Mouse (Mus musculus): ENCODE results near the gene Chst14. TPM values are rescaled to one million over a fixed set of nuclear protein-coding genes. Genes with fewer than 3 reads are reported as not detected.

The Chst14 gene
- polyA plus RNA-seq, 1 experiment from 2014 or later: 6.6 TPM

DNA sequence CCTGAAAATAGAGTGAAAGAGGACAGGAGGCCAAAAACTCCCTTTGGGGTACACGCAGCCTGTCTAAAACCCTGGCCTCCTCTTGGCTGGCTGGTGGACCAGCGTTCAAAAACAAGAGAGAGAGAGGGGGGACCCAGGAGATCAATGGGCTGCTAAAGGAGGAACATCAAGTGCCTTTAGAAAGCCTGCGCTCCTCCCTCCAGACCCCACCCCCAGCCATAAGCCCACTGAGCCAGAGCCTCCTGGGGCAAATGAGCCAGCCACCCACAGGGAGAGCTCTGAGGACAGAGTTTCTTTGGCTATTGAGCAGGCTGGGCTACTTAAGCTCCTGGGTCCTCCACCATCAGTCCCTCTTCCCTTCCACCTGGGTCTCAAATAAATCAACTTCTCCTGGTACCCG, 27.5 kb upstream of the Chst14 start:
- peaks cover 53% of the 10 kb centered on the region for H3K27me3 ChIP-seq
- H3K9me3 ChIP-seq: no peaks in the 10 kb centered on the region
- no peak overlapping the region for H3K27ac ChIP-seq (replicated peaks)
- no peak overlapping the region for H3K4me3 ChIP-seq
- 6% methylated on average over 4 of the region's 4 CpGs for WGBS
- no peak overlapping the region for H3K9ac ChIP-seq (replicated peaks)
- ATAC-seq (replicated peaks): no peak
- no peak overlapping the region for H3K4me2 ChIP-seq (replicated peaks)
- H3K36me3 ChIP-seq: no peaks in the 10 kb centered on the region
- H3K4me1 ChIP-seq: peaks cover 44% of the 10 kb centered on the region

GRCm38 (mm10) chr2:118899306-118899705, 27.0 kb upstream of the Chst14 start:
- H3K4me1 ChIP-seq: peaks cover 50% of the 10 kb centered on the region
- H3K36me3 ChIP-seq: no peaks in the 10 kb centered on the region
- H3K4me3 ChIP-seq: no peak overlapping the region
- peaks cover 53% of the 10 kb centered on the region for H3K27me3 ChIP-seq
- no peak overlapping the region for H3K4me2 ChIP-seq (replicated peaks)
- H3K9ac ChIP-seq (replicated peaks): no peak overlapping the region
- 11% methylated on average over 7 of the region's 7 CpGs for WGBS
- H3K27ac ChIP-seq (replicated peaks): no peak overlapping the region
- H3K9me3 ChIP-seq: no peaks in the 10 kb centered on the region
- ATAC-seq (replicated peaks): no peak

GRCm38 (mm10) chr2:118899981-118900825, 26.1 kb upstream of the Chst14 start, which contains the start of gene Bahd1:
TSS of gene Bahd1 (plus strand) at chr2:118900377.
- ATAC-seq (replicated peaks): no peak
- Histone ChIP-seq H3K9ac (replicated peaks) (peak within 1 kb of the TSS; percentile 45), H3K4me2 (replicated peaks) (peak within 1 kb of the TSS; percentile 99), H3K4me1 (peaks cover 59% of the 10 kb centered on the region), H3K4me3 (peak within 1 kb of the TSS; percentile 99), H3K27ac (replicated peaks) (0 out of 2 replicates have a peak within 1 kb of the TSS, but pooled peaks have one; percentile 87), H3K9me3 (no peaks in the 10 kb centered on the region), H3K36me3 (no peaks in the 10 kb centered on the region), H3K27me3 (peaks cover 47% of the 10 kb centered on the region)
- WGBS: under 1% methylated on average over 32 of the region's 32 CpGs

- Histone ChIP-seq H3K9me3 (no peaks in the 10 kb centered on the region), H3K4me1 (peaks cover 64% of the 10 kb centered on the region), H3K27ac (replicated peaks) (no peak overlapping the region), H3K9ac (replicated peaks) (peak overlapping the region; percentile 45), H3K36me3 (no peaks in the 10 kb centered on the region), H3K4me2 (replicated peaks) (peak overlapping the region; percentile 99), H3K27me3 (peaks cover 41% of the 10 kb centered on the region), H3K4me3 (peak overlapping the region; percentile 99)
- 0% methylated on average over 11 of the region's 11 CpGs for WGBS
- ATAC-seq (replicated peaks): no peak; the same call in 1 of the 2 replicates
Observed at GRCm38 (mm10) chr2:118900826-118901140, 25.5 kb upstream of the Chst14 start.

DNA sequence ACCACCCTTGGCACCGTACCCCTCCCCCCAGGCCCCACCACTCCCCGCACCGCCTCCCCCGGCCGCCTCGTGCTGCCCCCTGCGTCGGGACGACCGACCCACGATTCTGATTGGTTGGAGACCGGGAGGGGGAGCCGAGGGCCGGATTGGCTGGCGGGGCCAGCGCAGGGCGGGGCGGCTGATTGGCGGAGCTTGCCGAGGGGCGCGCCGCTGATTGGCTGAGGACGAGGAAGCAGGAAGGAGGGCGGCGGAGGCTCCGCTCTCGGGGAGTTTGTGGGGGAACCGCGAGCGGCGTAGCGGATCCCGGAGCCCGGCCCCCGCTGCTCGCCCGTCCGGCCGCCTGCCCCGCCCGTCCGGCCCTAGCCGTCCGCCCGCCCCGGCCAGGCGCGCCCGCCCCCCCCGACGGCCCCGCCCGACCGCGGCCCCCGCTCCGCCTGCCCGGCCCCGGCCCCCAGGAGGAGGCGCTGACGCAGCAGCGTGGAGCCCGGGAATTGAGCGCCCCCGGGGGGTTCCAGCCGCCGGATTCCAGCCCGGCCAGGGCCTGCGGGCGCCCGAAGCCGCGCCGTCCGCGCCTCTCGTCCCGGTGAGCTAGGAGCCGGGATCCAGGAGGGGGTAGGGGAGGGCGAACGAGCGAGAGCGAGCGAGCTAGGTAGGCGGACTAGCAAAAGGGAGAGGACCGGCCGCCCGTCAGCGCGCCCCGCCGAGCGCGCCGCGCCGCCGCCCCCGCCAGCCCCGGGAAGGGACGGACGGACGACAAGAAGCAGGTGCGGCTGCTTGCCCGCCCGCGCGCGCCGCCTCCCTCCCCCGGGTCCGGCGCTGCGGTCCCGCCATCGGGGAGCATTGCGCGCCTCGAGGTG, 24.9 kb upstream of the Chst14 start:
- peak overlapping the region; percentile 99 for H3K4me2 ChIP-seq (replicated peaks)
- H3K36me3 ChIP-seq: no peaks in the 10 kb centered on the region
- no peaks in the 10 kb centered on the region for H3K9me3 ChIP-seq
- under 1% methylated on average over 79 of the region's 120 CpGs for WGBS
- H3K4me3 ChIP-seq: peak overlapping the region; percentile 99
- peaks cover 35% of the 10 kb centered on the region for H3K27me3 ChIP-seq
- peak overlapping the region; percentile 87 for H3K9ac ChIP-seq (replicated peaks)
- H3K27ac ChIP-seq (replicated peaks): peak overlapping the region; percentile 87
- peak; percentile 91 for ATAC-seq (replicated peaks)
- H3K4me1 ChIP-seq: peaks cover 65% of the 10 kb centered on the region

DNA sequence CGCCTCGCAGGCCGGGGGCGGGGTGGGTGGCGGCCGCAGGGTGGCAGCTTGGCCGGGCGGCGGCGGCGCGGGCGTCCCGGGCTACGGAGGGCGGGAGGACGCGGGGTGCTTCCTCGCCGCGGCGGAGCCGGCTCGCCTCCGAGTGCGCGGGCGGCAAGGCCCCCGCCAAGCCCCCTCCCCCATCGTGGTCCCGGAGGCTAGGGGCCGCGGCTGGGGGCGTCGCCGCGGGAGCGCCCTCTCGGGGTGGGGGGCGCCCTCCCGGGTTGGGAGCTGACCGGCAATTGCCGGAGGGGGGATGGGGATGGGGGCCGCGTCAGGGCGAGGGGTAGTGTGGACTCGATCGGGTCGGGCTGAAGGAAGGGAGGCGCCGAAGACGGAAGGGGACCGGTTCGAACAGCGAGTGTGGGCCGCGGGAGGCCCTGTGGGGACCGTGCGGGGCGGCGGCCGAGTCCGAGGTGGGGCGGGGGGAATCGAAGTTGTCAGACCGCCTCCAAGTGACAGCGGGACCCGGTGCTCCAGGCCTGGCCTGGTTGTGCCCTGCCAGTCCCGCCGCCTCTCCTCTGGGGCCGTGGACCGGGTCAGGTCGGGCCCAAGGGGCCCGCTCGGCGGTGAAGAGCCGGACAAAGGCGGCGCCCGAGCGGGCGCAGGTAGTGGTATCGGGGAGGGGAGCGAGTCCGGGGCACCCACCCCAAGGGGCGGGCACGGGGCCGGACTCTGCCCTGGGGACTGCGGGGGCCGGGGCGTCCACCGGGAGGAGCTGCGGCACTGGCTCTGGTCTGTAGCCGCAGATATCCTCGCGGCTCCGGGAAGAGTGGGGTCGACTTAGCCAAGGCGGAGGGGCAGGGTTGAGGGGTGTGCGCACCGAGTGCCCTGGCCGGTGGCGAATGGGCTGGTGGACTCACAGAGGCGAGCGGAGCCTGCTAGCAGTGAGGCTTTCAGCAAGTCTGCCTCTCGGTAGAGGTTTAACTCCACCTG, 24.0 kb upstream of the Chst14 start:
- Histone ChIP-seq H3K9ac (replicated peaks) (peak overlapping the region; percentile 87), H3K4me3 (peak overlapping the region; percentile 99), H3K4me2 (replicated peaks) (peak overlapping the region; percentile 99), H3K27me3 (peaks cover 26% of the 10 kb centered on the region), H3K27ac (replicated peaks) (peak overlapping the region; percentile 87), H3K4me1 (peaks cover 56% of the 10 kb centered on the region), H3K9me3 (no peaks in the 10 kb centered on the region), H3K36me3 (no peaks in the 10 kb centered on the region)
- WGBS: under 1% methylated on average over 95 of the region's 106 CpGs
- ATAC-seq (replicated peaks): peak; percentile 19

GRCm38 (mm10) chr2:118903333-118903741, 23.0 kb upstream of the Chst14 start:
- WGBS: 11% methylated on average over 10 of the region's 10 CpGs

DNA sequence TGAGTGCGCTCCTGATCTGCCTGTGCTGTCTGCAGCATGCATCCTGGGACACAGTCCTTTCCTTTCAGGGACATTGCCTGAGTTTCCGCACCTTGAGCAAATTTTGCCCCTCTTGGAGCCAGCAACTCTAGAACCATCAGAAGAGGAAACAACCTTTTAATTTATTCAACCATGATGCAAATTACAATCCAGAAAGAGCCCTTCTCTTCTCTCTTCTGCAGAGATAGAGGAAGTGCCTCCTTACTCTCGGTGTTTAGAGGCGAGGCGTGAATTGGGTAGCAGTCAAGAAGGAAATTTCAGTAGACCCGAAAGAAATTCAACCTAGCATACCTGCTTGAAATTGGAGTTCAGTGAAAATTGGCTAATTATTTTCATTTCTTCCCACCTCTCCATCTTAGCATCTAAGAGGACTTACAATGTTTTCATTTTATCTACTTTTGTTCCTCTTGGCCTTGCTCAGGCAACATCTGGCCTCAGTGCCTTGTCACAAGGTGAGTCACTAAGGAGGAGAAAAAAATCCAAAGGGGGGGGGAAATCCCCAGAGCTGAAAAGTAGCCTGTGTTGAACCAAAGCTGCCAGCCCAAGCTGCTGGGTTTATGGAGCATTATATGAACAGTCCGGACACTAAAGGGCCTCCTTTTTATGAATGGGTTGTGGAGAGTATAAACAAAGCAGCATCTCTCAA, 20.7 kb upstream of the Chst14 start:
- no peak overlapping the region for H3K4me3 ChIP-seq
- 70% methylated on average over 7 of the region's 7 CpGs for WGBS
- H3K4me2 ChIP-seq (replicated peaks): no peak overlapping the region
- ATAC-seq (replicated peaks): no peak
- no peaks in the 10 kb centered on the region for H3K9me3 ChIP-seq
- no peaks in the 10 kb centered on the region for H3K27me3 ChIP-seq
- no peak overlapping the region for H3K27ac ChIP-seq (replicated peaks)
- H3K4me1 ChIP-seq: peaks cover 49% of the 10 kb centered on the region
- H3K9ac ChIP-seq (replicated peaks): no peak overlapping the region
- no peaks in the 10 kb centered on the region for H3K36me3 ChIP-seq

More at GRCm38 (mm10) chr2:118903333-118903741, 23.0 kb upstream of the Chst14 start:
- Histone ChIP-seq H3K9ac (replicated peaks) (peak overlapping the region; percentile 87), H3K36me3 (no peaks in the 10 kb centered on the region), H3K27me3 (peaks cover 17% of the 10 kb centered on the region), H3K4me3 (peak overlapping the region; percentile 99), H3K27ac (replicated peaks) (no peak overlapping the region), H3K4me1 (peaks cover 48% of the 10 kb centered on the region), H3K9me3 (no peaks in the 10 kb centered on the region), H3K4me2 (replicated peaks) (peak overlapping the region; percentile 99)
- ATAC-seq (replicated peaks): no peak

DNA sequence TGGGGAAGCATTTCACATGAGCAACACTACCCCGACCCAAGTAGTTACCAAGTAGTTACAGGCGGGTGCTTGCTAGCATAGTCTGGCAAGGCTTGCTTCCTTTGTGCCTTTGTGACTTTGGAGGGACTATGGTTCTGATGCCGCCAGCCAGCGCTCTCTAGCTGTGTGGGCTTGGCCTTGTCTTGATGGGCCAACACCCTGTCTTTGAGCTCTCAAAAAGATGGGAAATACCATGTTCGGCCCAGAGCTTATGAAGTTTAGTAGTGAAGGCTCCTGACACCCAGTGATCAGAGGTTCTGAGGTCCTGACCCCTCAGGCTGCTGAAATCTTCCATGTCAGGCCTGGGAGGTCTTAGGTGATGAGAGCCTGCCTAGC, 20.2 kb upstream of the Chst14 start:
- no peak for ATAC-seq (replicated peaks)
- H3K4me1 ChIP-seq: peaks cover 45% of the 10 kb centered on the region

DNA sequence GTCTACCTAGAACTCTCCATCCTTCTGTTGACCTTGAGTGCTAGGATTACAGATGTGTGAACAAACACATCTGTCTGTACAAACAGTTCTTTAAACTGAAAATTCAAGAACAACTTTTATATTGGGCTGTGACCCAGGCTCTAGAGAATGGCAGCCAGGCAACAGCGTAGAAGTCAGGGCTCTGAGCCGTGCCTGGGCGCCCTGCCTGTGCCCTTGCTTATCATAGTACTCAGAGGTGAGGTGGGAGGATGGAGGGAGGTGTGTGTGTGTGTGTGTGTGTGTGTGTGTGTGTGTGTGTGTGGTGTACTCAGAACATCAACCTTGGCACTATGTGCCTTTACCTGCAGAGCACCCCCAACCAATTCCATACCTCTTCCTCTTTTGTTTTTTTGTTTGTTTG, 18.5 kb upstream of the Chst14 start:
- no peak overlapping the region for H3K4me3 ChIP-seq
- no peak for ATAC-seq (replicated peaks)
- no peak overlapping the region for H3K9ac ChIP-seq (replicated peaks)
- no peaks in the 10 kb centered on the region for H3K36me3 ChIP-seq
- no peaks in the 10 kb centered on the region for H3K9me3 ChIP-seq
- H3K4me1 ChIP-seq: peaks cover 46% of the 10 kb centered on the region
- WGBS: 94% methylated on average over 3 of the region's 3 CpGs
- H3K27ac ChIP-seq (replicated peaks): no peak overlapping the region
- no peaks in the 10 kb centered on the region for H3K27me3 ChIP-seq
- H3K4me2 ChIP-seq (replicated peaks): no peak overlapping the region

More for the DNA sequence above, 20.2 kb upstream of the Chst14 start:
- no peak overlapping the region for H3K9ac ChIP-seq (replicated peaks)
- no peaks in the 10 kb centered on the region for H3K9me3 ChIP-seq
- H3K36me3 ChIP-seq: no peaks in the 10 kb centered on the region
- 66% methylated on average over 5 of the region's 5 CpGs for WGBS
- H3K4me2 ChIP-seq (replicated peaks): no peak overlapping the region
- H3K27ac ChIP-seq (replicated peaks): no peak overlapping the region
- H3K4me3 ChIP-seq: no peak overlapping the region
- no peaks in the 10 kb centered on the region for H3K27me3 ChIP-seq

- no peak for ATAC-seq (replicated peaks)
- Histone ChIP-seq H3K27me3 (no peaks in the 10 kb centered on the region), H3K4me3 (no peak overlapping the region), H3K9me3 (no peaks in the 10 kb centered on the region), H3K4me1 (peaks cover 46% of the 10 kb centered on the region), H3K36me3 (no peaks in the 10 kb centered on the region), H3K9ac (replicated peaks) (no peak overlapping the region), H3K4me2 (replicated peaks) (no peak overlapping the region), H3K27ac (replicated peaks) (no peak overlapping the region)
- 52% methylated on average over 1 of the region's 1 CpGs for WGBS
Observed at GRCm38 (mm10) chr2:118909151-118909550, 17.1 kb upstream of the Chst14 start.
